Mouse (Mus musculus) E14TG2a.4 (cell line): ENCODE data around the gene Ankrd33.

Experiments
- CTCF ChIP-seq: conservative IDR thresholded peaks from 2 replicates; pipeline ENCODE4 v1.5.1; 2014; ENCODE audit warnings: low read length
- NANOG ChIP-seq: IDR thresholded peaks from 2 replicates; pipeline ENCODE4 v1.6.1; 2014; ENCODE audit warnings: borderline replicate concordance, low read length, mixed read lengths

- TF ChIP-seq CTCF (no peak), NANOG (no peak)
These were observed 17.2 kb downstream of the Ankrd33 start for GRCm38 (mm10) chr15:101132761-101133160.
